Mouse (Mus musculus) cerebellum, adult (tissue): Measurements from ENCODE around the gene Mesp1.

ENCODE experiments used
- ATAC-seq: cut with Nextera tagmentation; 2 replicates; pipeline ENCODE4 v1.9.2; 2017; ENCODE audit warnings: mild to moderate bottlenecking, moderate library complexity, mixed read lengths; ENCODE audit not compliant: insufficient number of reproducible peaks, low FRiP score, low TSS enrichment

Gene Mesp1

DNA sequence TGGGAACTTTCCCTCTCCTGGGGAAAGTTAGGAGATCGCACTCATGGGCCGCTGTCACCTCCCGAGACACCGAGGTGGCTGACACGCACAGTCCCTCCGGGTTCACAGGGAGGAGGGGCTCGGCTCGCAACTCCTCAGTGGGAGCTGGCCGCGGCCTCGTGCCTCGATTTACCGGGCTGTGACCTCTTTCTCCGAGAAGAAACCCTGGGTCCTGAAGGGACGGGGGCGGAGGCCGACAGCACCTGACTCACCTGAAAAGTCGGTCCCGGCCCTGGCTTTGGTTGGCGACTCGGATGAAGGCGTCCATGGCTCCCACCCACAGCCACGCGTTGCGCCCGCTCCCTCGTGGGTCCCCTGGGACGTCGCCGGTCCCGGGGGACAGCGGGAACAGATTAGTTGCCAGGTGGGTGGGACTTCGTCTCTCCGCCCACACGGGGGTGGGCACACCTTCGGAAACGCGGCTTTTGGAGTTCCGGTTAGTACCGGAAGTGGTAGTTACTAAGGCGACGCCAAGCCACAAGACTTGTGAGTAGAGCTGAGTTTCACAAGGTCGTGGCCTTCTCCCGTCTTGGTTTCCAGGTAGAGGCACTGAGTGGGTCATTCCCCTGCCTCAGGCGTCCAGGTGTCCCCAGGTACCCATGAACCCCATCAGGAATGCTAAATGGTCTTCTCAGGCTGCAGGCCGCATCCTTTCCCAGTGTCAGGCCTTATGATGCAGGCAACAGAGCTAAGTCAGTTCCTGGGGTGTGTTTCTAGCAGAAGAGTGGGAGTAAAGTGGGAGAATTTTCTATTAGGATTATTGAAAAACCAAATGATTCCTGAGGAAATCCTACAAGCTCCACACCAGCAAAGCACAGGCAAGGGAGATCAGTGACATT lies 50.7 kb downstream of the Mesp1 start, which contains the start of the genes Pex11a and Wdr93:
TSS of gene Pex11a (minus strand) at position 473 of the 878 bp plus-strand sequence.
TSS of gene Wdr93 (plus strand) at position 505 of the 878 bp plus-strand sequence.
- ATAC-seq = peak; percentile 80

DNA sequence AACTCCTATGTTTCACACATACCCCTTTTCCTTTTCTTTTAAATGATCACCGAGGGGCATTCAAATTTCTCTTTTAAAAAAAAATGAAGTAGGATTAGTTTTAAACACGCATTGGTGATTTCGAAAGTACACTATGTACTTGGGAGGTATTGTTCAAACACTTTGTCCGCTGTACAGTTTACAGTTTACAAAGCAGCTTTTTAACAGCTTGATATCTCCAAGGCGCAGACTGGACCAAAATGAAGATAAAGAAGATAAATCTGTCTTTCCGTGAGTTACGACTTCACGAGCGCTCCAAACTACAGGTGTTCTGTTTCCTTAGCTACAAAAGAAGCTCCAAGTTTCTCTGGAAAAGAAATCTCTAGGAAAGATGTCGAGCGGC lies 51.3 kb downstream of the Mesp1 start:
- no peak for ATAC-seq
